Mouse (Mus musculus): ENCODE measurements around the gene Fos.
A peak's percentile ranks its signal among the peaks of the same experiment; 100 is the strongest.

Gene Fos

DNA sequence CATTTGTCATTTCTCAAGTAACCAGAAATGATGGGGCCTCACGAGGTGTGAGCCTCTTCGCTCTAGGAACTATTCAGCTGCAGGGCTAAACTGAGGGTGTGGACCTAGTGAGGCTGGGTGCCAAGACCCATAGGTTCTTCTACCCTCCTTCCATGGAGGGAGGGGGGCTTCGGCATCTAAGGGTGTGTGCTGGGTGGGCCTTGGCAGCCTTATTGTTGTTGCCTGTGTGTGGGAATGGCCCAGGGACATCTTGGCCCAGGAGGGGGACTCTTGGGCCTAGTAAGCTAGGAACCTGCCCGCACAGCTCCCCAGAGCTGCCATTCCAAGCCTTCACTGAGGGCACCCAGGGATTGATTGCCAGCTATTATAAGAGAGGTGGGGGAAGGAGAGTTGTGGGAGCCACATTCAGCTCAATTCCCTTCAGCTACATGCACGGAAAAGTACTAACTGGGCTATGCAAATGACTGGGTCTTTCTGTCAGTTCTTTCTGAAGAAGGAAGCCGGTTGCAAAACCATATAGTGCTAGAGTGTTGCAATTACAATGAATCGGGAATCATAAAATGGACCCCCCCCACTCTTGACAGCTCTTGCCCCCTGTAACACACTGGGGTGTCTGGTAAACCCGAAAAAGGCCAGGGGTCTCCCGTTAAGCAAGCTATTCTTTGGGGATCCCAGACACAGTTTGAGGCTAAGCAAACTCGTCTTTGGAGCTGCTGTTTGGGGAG is 16.6 kb downstream of the Fos start:
- no peak for DNase-seq

DNA sequence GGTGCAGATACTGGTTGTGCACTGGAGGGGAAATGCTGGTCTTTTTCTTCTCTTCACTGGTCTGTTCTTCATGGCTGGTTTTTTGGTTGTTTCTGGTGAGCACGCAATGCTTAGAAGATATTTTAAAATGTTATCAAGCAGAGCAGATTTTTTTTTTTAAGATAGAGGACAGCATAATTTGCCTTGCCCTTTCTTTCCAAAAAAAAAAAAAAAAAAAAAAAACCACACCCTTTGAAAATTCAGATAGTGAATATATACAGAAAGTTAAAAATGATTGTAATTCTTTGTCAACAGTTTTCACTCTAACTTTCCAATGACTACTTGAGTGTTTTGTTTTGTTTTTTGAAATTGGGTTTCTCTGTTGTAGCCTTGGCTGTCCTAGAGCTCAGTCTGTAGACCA is 17.3 kb downstream of the Fos start:
- no peak for DNase-seq

DNA sequence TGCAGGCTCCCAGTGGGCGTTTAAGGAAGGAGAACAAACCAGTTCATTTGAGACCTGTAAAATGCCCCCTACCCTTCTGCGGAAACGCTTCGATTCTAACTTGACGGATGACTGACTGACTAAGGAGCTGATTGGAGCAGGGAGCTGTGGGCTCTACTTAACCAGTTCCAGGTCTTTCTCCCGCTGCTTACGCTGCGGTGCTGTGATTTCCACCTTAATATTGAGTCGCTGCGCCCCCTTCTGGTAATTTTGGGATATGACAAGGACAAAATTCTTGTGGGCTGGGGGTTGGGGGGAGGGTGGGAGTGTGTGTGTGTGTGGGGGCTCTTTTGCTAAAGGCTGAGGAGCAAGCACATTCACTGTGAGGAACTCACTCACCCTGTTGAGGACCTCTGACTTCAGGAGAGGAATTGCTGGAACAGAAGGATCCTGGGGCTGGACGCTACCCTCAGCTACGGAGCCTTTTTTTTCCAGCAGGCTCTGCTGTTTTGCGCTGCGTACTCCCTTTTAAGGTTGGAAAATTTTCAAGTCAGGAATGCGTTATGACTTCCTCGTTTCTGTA is 18.5 kb downstream of the Fos start:
- DNase-seq, result peak; percentile 66

DNA sequence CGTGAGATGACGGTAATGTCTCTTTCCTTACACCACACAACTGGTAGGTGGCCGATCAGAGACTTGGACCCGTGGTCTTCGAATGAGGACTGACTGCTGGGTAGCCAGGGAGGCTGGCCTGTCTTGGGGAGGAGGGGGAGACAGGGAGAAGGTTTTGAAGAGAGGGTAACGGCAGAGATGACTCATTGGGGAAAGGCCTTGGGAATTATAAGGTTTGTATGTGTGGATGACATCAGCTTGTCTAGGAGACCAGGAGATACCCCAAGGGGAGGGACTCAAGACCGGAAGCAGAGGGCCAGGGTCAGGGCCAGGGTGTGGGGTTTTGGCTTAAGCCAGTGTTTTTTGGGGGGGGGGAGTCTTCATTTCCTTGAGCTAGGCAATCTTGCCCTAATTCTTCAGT is 22.6 kb downstream of the Fos start:
- DNase-seq, result no peak

DNA sequence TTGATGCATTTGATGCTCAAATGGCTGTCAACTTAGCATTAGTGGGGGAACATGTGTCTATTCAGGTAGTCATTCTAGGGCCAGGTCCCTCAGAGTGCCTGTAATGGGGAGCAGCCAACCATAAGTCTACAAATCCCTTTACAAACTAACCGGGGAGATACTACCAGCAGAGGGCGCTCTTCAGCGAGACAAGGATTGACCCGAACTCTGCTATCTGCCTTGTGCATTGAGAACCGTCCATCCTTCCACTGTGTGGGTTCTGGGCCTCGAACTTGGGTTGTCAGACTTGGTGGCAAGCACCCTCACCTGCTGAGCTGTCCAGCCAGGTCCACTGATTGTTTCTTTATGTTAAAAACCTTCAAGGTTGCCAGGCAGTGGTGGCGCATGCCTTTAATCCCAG is 23.1 kb downstream of the Fos start:
- peak; percentile 72 for DNase-seq

DNA sequence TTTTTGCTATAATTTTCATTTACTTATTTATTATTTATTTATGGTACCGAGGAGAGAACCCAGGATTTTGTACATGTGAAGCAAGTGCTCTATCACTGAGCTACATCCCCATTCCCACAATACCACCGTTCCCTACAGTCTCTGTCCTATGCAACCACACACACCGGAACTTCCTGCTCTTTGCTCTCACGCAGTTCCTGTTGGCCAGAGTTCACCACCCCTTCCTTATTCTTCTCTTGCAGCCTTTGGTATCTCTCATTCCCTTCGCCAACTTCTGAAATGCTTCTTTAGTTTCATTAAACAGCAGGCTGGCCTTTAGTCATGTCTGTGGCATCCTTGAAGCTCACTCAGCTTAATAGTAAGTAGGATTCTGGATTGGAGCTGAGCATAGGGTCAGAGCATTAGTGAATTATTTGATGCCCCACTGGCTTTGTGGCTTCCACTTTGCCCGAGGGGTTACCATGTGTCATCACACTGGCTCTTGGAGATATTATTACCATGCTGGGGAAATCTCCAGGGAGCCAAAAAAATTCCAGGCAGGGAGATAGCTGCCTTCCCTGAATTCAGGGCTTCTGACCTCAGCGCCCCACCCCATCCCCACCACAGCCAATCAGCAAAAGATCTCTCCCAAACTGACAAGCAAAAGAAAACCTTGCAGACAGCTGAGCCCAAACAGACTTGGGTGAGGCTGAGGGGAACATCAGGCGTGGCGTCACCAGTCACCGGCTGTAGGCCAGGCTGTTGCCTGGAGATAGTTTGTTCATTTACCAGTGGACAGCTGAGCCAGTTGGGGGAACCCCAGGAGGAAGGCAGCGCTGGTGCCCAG is 23.8 kb downstream of the Fos start:
- DNase-seq, result no peak

DNA sequence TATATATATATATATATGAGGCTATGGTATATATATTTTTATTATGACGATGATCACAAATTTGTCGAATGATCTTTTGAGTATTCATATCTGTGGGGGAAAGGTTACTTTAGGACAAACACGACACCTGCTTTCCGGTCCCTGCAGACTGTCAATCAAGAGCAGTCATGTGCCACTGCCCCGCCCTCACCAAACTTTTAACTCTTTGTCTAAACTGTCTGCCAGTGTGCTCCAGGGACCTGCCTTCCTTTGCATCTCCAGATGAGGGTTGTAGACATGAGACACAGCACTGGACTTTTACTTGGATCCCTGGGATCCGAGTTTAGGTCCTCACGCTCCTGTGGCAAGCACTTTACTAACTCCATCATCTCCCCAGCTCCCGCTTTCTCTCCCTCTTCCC is 25.3 kb downstream of the Fos start:
- DNase-seq, result no peak

DNA sequence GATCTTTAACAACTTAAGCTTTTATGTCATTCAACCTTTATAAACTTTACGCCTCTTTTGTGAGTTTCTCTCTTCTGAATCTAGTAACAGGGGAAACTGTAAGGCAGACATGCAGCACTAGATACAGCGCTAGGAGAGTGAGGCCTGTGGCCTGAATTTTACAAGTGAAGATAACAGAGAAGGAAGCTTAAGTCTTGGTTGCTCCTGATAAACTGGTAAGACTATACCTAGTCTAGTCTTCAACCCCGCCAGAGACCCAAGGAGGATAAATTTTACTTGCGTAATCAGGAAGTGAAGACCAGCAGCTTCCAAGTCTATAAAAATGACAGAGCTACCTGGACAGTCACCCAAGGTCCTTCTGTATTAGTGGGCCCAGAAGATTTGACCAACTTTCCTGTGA is 29.0 kb downstream of the Fos start:
- no peak for DNase-seq

DNA sequence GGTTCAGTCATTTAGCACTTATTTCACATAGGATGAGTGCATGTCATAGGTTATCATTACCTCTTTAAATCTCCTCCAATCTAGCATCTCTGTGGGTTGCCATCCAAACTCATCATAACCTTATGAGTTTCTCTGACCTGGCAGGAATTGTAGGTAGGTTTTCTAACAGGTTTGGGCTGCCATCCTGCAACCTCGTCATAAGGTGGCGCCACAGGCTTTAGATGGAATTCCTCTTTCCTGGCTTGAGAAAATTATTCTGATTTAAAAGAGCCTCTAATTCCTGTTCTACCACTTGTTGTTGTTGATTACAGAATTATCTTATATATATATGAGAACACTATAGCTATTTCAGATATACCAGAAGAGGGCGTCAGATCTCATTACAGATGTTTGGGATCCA is 34.5 kb downstream of the Fos start:
- DNase-seq, result peak; percentile 25

DNA sequence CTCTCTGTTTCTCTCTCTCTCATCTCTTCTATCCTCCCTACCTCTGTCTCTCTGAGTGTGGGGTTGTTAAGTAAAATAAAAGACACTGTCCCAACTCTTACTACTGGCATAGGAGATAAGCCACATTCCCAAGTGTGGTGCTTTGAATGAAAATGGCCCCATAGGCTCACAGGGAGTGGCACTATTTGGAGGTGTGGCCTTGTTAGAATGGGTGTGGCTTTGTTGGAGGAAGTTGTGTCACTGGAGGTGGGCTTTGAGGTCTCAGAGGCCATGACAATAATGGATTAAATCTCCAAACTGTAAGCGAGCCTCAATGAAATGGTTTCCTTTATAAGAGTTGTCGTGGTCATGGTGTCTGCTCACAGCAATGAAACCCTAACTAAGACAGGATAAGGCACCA is 36.3 kb downstream of the Fos start:
- no peak for DNase-seq

DNA sequence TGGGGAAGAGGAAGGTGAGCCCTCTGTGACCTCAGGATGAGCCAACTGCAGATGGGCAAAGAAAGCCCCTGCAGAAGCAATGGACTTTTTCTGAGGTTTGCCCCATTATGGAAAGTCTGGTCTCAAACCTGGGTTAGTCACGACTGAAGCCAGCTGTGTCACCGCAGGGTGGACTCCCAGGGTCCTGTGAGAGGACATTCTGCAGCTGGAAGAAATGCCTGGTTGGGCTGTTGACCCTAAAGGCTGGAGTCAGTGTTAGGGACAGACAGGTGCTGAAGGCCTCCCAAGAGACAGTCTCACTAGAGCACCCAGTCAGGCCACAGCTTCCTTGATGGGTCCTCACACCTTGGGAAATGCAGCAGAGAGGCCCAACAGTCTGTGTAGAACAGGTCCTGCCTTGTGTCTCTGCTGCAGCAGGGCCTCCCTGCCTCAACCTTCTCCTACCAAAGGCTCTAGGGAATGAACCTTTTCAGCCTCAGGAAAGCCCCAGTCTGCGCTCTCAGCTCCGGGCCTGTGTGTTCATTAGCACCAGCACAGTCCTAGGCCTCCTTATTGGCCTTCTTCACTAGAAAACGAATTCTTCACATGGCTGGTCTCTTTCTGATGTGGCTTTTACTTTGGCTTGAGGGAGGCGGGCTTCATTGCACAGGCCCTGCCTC is 40.2 kb downstream of the Fos start:
- no peak for DNase-seq

DNA sequence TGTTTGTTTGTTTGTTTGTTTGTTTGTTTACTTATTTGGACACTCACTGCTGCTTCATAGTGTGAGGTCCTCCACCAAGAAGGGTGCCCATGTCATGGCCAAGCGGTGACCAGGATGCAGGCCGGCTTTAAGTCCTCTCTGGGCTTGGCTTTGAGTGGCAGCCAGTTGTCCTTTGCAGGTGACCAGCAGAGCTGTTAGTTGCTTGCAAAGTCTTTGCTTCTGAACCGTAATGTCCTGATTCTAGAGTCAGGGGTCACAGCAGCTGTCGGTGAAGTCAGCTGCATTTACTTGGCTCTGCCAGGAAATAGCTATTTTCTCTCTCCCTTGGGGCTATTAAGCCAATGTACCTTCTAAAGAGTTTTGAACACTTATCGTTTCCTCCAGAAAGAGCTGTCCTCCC is 41.3 kb downstream of the Fos start:
- no peak for DNase-seq

DNA sequence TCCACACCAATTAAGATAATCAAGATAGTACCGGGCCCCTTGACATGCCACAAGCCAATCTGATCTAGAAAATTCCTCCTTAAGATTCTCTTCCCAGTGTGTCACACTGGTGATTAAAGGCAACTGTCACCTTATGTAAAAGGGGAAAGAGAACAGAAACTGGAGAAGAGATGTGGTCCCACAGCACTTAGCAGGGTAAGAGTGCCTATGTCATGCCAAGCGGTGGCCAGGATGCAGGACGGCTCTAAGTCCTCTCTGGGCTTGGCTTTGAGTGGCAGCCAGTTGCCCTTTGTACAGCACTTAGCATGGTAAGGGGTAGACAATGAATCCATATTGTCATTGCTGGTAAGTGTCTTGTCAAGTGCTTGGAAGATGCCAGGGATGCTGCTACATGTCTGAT is 42.2 kb downstream of the Fos start:
- DNase-seq, result no peak

DNA sequence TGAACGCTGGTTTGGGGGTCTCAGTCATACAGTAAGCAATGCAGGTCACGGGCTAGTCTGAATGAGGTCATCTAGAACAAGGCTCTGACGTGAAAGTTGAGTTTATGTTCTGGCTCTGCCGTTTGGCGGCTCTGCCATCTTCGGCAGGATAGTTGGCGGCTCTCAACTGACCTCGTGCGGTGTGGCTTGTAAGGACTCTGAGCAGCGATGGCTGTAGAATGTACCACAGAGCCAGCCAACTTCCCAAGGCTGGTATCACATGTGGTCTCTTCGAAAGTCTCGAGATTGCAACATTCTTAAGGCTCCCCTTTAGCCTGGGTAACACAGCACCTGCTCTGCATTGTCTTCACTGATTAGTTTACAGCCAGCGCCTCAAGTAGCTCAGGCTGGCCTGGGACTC is 43.6 kb downstream of the Fos start:
- no peak for DNase-seq

DNA sequence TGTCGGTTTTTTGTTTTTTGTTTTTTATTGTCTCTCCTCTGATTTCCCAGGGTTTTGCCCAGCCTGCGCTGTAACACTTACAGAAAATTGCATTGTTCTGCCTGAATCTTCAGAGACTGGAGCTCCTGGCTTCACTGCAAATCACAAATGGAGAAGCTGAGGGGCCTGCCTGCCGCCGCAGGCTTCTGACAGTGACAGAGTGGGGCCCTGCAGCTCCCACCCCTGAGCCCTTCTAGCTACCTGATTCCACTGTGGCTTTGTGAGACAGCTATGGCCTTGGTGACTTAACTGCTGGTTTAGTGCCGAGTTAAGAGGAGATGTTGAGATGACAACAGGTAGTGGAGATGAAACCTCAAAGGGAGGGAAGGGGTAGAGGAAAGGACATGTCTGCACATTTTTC is 44.3 kb downstream of the Fos start:
- no peak for DNase-seq

DNA sequence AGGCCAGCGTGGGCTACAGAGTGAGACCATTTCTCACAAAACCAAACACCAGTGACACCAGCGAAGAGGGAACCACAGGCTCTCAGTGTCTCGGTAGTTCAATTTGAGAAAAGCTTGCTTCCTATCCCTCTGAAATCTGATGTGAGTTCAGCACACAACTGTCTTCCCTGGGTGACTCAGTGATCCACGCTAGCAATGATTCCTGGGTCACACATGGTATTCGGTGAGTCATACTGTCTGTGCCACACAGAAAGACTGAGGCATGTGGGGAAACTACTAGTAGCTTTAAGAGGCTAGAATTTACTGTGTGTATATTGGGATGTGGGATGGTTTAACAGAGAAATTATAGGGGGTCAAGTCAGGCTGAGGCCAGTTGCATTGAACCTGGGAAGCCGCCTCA is 45.9 kb downstream of the Fos start:
- DNase-seq, result no peak

DNA sequence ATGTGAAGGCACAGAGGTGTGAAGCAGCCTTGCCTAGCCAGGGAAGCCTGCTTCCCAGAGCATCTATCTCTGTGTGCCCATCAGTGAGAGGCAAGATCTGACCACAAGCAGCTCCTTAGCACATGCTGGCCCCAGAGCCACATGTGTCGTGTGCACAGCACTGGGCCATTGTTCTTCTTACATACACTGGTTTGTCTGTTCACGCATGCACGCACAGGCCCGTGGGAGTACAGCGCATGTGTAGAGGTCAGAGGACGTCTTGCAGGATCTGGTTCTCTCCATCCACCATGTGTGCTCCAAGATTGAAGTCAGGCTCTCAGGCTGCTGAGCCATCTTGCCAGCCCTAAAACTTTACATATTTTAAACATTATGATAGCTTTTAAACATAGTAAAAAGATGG is 47.4 kb downstream of the Fos start:
- no peak for DNase-seq

DNA sequence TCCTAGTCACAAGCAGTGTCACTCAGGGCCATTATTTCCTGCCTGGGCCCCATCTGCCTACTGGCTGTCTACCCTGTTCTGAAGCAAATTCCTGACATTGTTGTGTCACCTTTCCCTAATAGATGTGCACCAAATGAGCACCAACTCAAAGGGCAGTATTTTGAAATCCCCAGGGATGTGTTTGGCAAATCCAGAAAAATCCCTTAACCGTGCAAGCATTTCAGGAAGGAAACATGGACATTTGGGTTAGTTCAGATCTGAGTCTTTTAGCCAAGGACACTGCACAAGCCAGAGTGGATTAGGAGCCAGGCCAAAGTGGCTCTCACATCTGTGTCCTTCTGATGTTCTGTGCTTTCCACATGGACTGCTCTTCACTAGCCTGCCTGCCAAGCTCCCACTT is 48.0 kb downstream of the Fos start:
- no peak for DNase-seq

DNA sequence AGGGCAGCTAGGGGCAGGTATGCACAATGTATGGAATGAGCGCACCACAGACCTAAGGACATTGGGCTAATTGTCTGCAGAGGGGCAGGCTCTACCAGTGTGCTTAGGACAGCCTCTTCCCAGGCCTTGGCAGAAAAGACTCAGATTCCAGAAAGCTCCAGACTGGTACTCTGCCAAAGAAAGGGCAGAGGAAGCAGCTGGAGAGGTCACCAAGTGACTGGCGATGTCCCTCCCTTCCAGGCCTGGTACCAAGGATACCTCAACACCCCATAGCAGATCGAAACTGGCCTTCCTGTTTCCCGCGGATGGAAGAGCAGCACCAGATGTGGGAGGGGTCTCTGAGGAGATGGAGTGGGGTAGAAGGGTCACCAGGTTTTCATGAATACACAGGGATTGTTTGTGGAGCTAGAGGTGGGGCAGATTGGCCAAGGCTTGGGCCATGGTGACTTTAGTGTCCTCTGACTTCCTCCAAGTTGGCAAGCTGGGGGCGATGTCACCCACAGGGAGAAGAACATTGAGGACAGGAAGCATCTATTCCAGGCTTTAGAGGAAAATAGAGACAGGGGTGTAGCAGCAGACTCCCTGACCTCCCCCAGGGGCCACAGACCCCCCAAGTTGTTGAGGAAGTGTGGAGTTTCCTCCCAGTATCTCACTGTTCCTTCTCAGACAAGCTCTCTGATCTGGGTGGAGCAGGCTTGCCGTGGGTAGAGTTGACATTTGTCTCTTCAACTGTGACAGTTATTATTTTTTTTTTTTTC is 49.1 kb downstream of the Fos start:
- DNase-seq, result no peak

DNA sequence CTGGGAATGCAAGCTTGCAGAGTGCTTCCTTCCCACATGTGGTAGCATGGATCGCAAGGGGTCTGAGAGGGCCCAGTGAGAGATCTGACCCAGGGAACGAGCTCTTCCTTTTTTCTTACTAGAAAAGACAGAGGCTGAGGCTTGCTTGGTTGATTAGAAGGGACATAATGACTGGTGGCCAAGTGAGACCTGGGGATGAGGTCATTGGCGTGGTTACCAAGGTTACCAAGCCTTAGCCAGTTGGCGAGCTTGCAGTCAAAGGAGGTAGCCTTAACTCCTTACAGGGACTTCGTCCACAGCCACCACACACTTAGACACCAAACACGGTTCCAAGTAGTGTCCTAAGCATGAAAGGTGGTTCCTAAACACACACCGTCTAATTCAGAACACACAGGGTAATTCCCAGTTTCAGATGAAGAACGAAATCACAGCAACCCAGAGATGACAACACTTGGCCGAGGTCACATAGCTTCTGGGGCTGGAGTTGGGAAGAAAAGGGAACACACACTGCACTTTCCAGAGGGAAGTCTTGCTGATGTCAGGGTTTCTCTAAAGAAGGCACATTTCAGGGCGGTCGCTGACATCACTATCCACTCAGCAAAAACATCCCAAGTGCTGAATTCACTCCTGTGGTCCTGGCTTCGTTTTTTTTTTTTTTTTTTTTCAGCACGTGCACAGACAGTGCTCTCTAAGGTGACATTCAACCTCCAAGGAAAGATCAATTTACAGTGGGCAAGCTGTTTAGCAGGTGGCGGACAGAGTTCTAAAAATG is 49.9 kb downstream of the Fos start:
- no peak for DNase-seq

DNA sequence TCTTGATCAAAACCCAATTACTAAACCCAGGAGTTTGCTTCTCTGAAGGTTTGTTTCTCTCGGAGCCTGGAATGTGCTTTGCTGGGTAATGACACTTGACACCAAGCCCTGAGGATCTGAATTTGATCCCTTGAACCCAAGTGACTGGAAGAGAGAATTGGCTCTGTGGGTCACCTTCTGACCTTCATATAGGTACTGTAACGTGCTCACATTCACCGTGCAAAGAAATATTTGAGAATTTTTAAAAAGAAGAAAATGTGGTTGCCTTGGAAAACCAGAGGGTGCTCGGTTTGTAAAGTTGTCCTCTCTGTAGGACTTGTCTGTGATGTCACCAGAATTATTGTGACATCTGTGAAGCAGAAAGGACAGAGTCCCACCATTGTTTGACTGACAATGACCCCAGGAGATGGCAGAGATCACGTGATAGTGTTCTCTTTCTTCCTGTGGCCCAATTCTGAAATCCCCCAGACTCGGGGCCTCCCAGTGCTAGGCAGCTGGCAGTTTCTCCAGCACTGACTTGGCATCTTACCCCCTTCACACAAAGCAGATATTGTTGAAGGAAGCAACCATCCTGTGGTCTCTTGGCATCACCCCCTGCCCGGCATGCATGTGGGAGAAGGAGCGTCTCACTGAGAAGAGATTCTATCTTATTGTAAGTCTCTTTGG is 50.6 kb downstream of the Fos start:
- DNase-seq, result peak; percentile 9

Data from cerebellum, adult 8-10 months (tissue).